Mouse (Mus musculus) lung, postnatal 0 days (tissue): ENCODE measurements at regions not wholly inside any gene's neighbourhood (a gene's known extent, or its start where the extent isn't known, plus 50 kb on each side); places are given as distances from the start of the nearest gene placed in this dataset.

Source experiments
- CTCF ChIP-seq: IDR thresholded peaks from 2 replicates; pipeline ENCODE4 v1.5.1; 2016; ENCODE audit warnings: antibody characterized with exemption, mild to moderate bottlenecking
- EP300 ChIP-seq: IDR thresholded peaks from 2 replicates; pipeline ENCODE4 v1.6.1; 2016; ENCODE audit warnings: antibody characterized with exemption, mild to moderate bottlenecking, control low read depth

DNA sequence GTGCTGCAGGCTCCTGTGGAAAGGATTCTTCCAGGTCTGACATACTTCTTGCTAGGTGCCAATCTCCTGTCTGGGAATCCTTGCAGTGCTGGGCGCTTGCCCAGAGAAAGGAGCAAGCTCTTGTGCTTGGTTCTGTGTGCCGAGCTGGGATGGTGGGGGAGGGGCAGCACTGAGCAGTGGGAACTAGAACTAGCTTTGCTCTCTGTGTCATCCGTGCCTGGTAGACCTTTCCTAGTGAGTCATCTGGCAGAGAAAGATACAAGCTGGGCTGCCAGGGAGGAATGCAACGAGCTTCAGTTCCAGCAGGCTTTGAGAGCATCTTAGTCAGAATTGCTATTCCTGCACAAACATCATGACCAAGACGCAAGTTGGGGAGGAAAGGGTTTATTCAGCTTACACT, 108.6 kb downstream of the 1810013L24Rik start:
- TF ChIP-seq CTCF: no peak
- TF ChIP-seq EP300: no peak
